In genomic region chr8:118274688-118275087, GRCm38 (mm10) we compare ENCODE assay signal across 9 mouse cellular contexts. TPM values are rescaled to one million over a fixed set of nuclear protein-coding genes. Genes with fewer than 3 reads are reported as not detected.
DNase-seq lines count a peak whose midpoint lies in the region; ATAC-seq lines count a peak whose summit lies in the region.
"Had no signal": no experiment of that assay in that cellular context is flagged by ENCODE, and none has a peak within 500 bp of the region (broad histone marks: within the 10 kb centered on the region; RNA-seq: fewer than 3 reads in every experiment).

No protein-coding gene starts in this region.

- peak; percentile 74 for DNase-seq in midbrain, embryonic 10.5 days (ENCODE audit: low spot score)
- peak; percentile 16 for DNase-seq in c-Kit-positive CD71-negative TER-119-negative erythroid progenitor cells, embryonic 14.5 days (ENCODE audit: low read depth)
- DNase-seq in kidney, adult 9 months = peak; percentile 66
- peak; percentile 76 for DNase-seq in limb, embryonic 10.5 days (ENCODE audit: low spot score)
- peak; percentile 45 for DNase-seq in retina, adult 2 months (ENCODE audit: low read depth, low spot score)

- peaks cover 5% of the 10 kb centered on the region; the same call in 1 of the 2 replicates for H3K27me3 ChIP-seq in midbrain, embryonic 10.5 days (ENCODE audit: low read depth, poor library complexity, severe bottlenecking)
- H3K27me3 ChIP-seq in midbrain, embryonic 16.5 days (ENCODE audit: control insufficient read depth, insufficient read depth, low read depth, low read length) = no peaks in the 10 kb centered on the region
- peaks cover 7% of the 10 kb centered on the region; the same call in 1 of the 2 replicates for H3K27me3 ChIP-seq in forebrain, embryonic 12.5 days
- peaks cover 7% of the 10 kb centered on the region; the same call in 1 of the 2 replicates for H3K27me3 ChIP-seq in limb, embryonic 10.5 days (ENCODE audit: low read depth, poor library complexity, severe bottlenecking)
- H3K27me3 ChIP-seq: embryonic facial prominence, embryonic 15.5 days had no signal

- peaks cover 14% of the 10 kb centered on the region for H3K4me1 ChIP-seq in midbrain, embryonic 10.5 days
- peaks cover 9% of the 10 kb centered on the region for H3K4me1 ChIP-seq in midbrain, embryonic 16.5 days (ENCODE audit: control insufficient read depth, insufficient read depth, low read length)
- peaks cover 15% of the 10 kb centered on the region for H3K4me1 ChIP-seq in forebrain, embryonic 12.5 days
- H3K4me1 ChIP-seq in limb, embryonic 10.5 days = peaks cover 24% of the 10 kb centered on the region

- WGBS in midbrain, embryonic 10.5 days = 19% methylated on average over 4 of the region's 4 CpGs
- 11% methylated on average over 4 of the region's 4 CpGs for WGBS in midbrain, embryonic 16.5 days
- 16% methylated on average over 4 of the region's 4 CpGs for WGBS in forebrain, embryonic 12.5 days
- WGBS in limb, embryonic 10.5 days = 20% methylated on average over 4 of the region's 4 CpGs

- H3K4me2 ChIP-seq in midbrain, embryonic 16.5 days (ENCODE audit: low read length) = no peak overlapping the region
- no peak overlapping the region for H3K4me2 ChIP-seq in forebrain, embryonic 12.5 days
- H3K4me2 ChIP-seq: embryonic facial prominence, embryonic 15.5 days had no signal

- H3K4me3 ChIP-seq in midbrain, embryonic 10.5 days = no peak overlapping the region
- no peak overlapping the region for H3K4me3 ChIP-seq in midbrain, embryonic 16.5 days (ENCODE audit: low read depth, low read length)
- H3K4me3 ChIP-seq in forebrain, embryonic 12.5 days (replicated peaks) = no peak overlapping the region
- no peak overlapping the region for H3K4me3 ChIP-seq in limb, embryonic 10.5 days
- H3K4me3 ChIP-seq: embryonic facial prominence, embryonic 15.5 days had no signal

- H3K9me3 ChIP-seq in midbrain, embryonic 10.5 days (replicated peaks) = no peaks in the 10 kb centered on the region
- H3K9me3 ChIP-seq in midbrain, embryonic 16.5 days (replicated peaks; ENCODE audit: control insufficient read depth, low read length, poor library complexity, severe bottlenecking) = no peaks in the 10 kb centered on the region
- no peaks in the 10 kb centered on the region for H3K9me3 ChIP-seq in forebrain, embryonic 12.5 days
- H3K9me3 ChIP-seq in limb, embryonic 10.5 days (replicated peaks) = no peaks in the 10 kb centered on the region
- H3K9me3 ChIP-seq: embryonic facial prominence, embryonic 15.5 days had no signal

- ATAC-seq in midbrain, embryonic 16.5 days = no peak
- 0 out of 2 replicates have a peak, but pooled peaks have one; percentile 47 for ATAC-seq in forebrain, embryonic 12.5 days (ENCODE audit: low FRiP score)
- no peak for ATAC-seq in megakaryocyte, adult 5-6 weeks (ENCODE audit: poor library complexity, severe bottlenecking)

- H3K36me3 ChIP-seq in midbrain, embryonic 10.5 days = no peaks in the 10 kb centered on the region
- no peaks in the 10 kb centered on the region for H3K36me3 ChIP-seq in midbrain, embryonic 16.5 days (ENCODE audit: control insufficient read depth, insufficient read depth, low read length)
- H3K36me3 ChIP-seq in forebrain, embryonic 12.5 days (replicated peaks) = no peaks in the 10 kb centered on the region
- no peaks in the 10 kb centered on the region for H3K36me3 ChIP-seq in limb, embryonic 10.5 days
- H3K36me3 ChIP-seq: embryonic facial prominence, embryonic 15.5 days had no signal

- no peak overlapping the region for H3K27ac ChIP-seq in midbrain, embryonic 10.5 days (replicated peaks)
- no peak overlapping the region for H3K27ac ChIP-seq in midbrain, embryonic 16.5 days (ENCODE audit: low read length)
- H3K27ac ChIP-seq in forebrain, embryonic 12.5 days = no peak overlapping the region
- no peak overlapping the region for H3K27ac ChIP-seq in limb, embryonic 10.5 days
- H3K27ac ChIP-seq: embryonic facial prominence, embryonic 15.5 days had no signal

- H3K9ac ChIP-seq in midbrain, embryonic 16.5 days (ENCODE audit: low read depth, low read length) = no peak overlapping the region
- no peak overlapping the region for H3K9ac ChIP-seq in forebrain, embryonic 12.5 days
- H3K9ac ChIP-seq: embryonic facial prominence, embryonic 15.5 days had no signal

RNA-seq across cellular contexts. Expression of gene Cdh13, which starts 8.8 kb away (rescaled TPM):
- polyA plus RNA-seq in midbrain, embryonic 10.5 days (2016; fragmentation: Nextera tagmentation; extraction: Ambion mirVana) = 2.5 and 6.0 TPM in 2 replicates
- 98.0 and 159 TPM in 2 replicates for polyA plus RNA-seq in midbrain, embryonic 16.5 days (2015; fragmentation: Nextera tagmentation; extraction: Ambion mirVana)
- 9.4 and 10.8 TPM in 2 replicates for polyA plus RNA-seq in forebrain, embryonic 12.5 days (2016; fragmentation: Nextera tagmentation; extraction: Ambion mirVana)
- 2.7 and 3.3 TPM in 2 replicates for polyA plus RNA-seq in limb, embryonic 10.5 days (2016; fragmentation: Nextera tagmentation; extraction: Ambion mirVana)
- total RNA-seq in megakaryocyte, adult 5-6 weeks (2015) = not detected in 2 replicates
- not detected in 2 replicates for total RNA-seq in megakaryocyte, adult 5-6 weeks (2017)

Comparison
In these comparisons a context has a peak if more than half of its experiments do, and no peak if none do; other contexts are left out.
1. DNase-seq: peak in every context shown above with its lines; median percentile 76 in limb, embryonic 10.5 days; 74 in midbrain, embryonic 10.5 days; 66 in kidney, adult 9 months; 45 in retina, adult 2 months; 16 in c-Kit-positive CD71-negative TER-119-negative erythroid progenitor cells, embryonic 14.5 days.